Comparison of ENCODE assay signal across 14 mouse cellular contexts in genomic region chr4:135883881-135884516, GRCm38 (mm10). TPM values are rescaled to one million over a fixed set of nuclear protein-coding genes. Genes with fewer than 3 reads are reported as not detected.
DNase-seq lines count a peak whose midpoint lies in the region; ATAC-seq and TF ChIP-seq lines count a peak whose summit lies in the region.
"Had no signal": no experiment of that assay in that cellular context is flagged by ENCODE, and none has a peak within 500 bp of the region (broad histone marks: within the 10 kb centered on the region; RNA-seq: fewer than 3 reads in every experiment).

No protein-coding gene starts in this region.

- no peak for ATAC-seq in forebrain, postnatal 0 days
- no peak for ATAC-seq in kidney, embryonic 16.5 days (ENCODE audit: low FRiP score, low TSS enrichment)
- ATAC-seq in CD4-positive, CD25-positive, alpha-beta regulatory T cell, adult 4 months, result peak; percentile 71
- 0 out of 2 replicates have a peak, but pooled peaks have one; percentile 28 for ATAC-seq in megakaryocyte-erythroid progenitor cell, adult 5-6 weeks (replicated peaks; ENCODE audit: low FRiP score, low TSS enrichment, poor library complexity, severe bottlenecking)

- H3K4me1 ChIP-seq in forebrain, embryonic 10.5 days, result peaks cover 24% of the 10 kb centered on the region
- H3K4me1 ChIP-seq in forebrain, postnatal 0 days (ENCODE audit: insufficient read depth), result no peaks in the 10 kb centered on the region
- peaks cover 19% of the 10 kb centered on the region for H3K4me1 ChIP-seq in kidney, embryonic 16.5 days (ENCODE audit: insufficient read depth, low read length)
- H3K4me1 ChIP-seq: neural tube, embryonic 15.5 days had no signal

- H3K27me3 ChIP-seq in forebrain, embryonic 10.5 days (ENCODE audit: poor library complexity, severe bottlenecking), result no peaks in the 10 kb centered on the region
- no peaks in the 10 kb centered on the region for H3K27me3 ChIP-seq in forebrain, postnatal 0 days (ENCODE audit: insufficient read depth, low read length)
- H3K27me3 ChIP-seq in kidney, embryonic 16.5 days (ENCODE audit: insufficient read depth, low read length), result no peaks in the 10 kb centered on the region
- H3K27me3 ChIP-seq: neural tube, embryonic 15.5 days had no signal

- H3K4me3 ChIP-seq in forebrain, embryonic 10.5 days, result no peak overlapping the region
- H3K4me3 ChIP-seq in forebrain, postnatal 0 days (ENCODE audit: low read depth, low read length), result no peak overlapping the region
- no peak overlapping the region for H3K4me3 ChIP-seq in kidney, embryonic 16.5 days (ENCODE audit: low read length)
- H3K4me3 ChIP-seq: heart, adult 2 months; neural tube, embryonic 15.5 days had no signal

- 60% methylated on average over 7 of the region's 7 CpGs for WGBS in forebrain, embryonic 10.5 days
- 72% methylated on average over 7 of the region's 7 CpGs for WGBS in forebrain, postnatal 0 days
- WGBS in kidney, embryonic 16.5 days, result 47% methylated on average over 7 of the region's 7 CpGs

- no peaks in the 10 kb centered on the region for H3K36me3 ChIP-seq in forebrain, embryonic 10.5 days (replicated peaks)
- H3K36me3 ChIP-seq in forebrain, postnatal 0 days (ENCODE audit: insufficient read depth), result no peaks in the 10 kb centered on the region
- no peaks in the 10 kb centered on the region for H3K36me3 ChIP-seq in kidney, embryonic 16.5 days (ENCODE audit: insufficient read depth, low read length)
- H3K36me3 ChIP-seq: neural tube, embryonic 15.5 days had no signal

- no peak overlapping the region for H3K9ac ChIP-seq in forebrain, postnatal 0 days
- H3K9ac ChIP-seq in kidney, embryonic 16.5 days (replicated peaks; ENCODE audit: low read length), result no peak overlapping the region
- H3K9ac ChIP-seq: neural tube, embryonic 15.5 days had no signal

- H3K9me3 ChIP-seq in forebrain, embryonic 10.5 days, result no peaks in the 10 kb centered on the region; the same call in 1 of the 2 replicates
- H3K9me3 ChIP-seq in forebrain, postnatal 0 days (ENCODE audit: low read length), result no peaks in the 10 kb centered on the region
- no peaks in the 10 kb centered on the region for H3K9me3 ChIP-seq in kidney, embryonic 16.5 days (ENCODE audit: low read length)
- H3K9me3 ChIP-seq: neural tube, embryonic 15.5 days had no signal

- no peak for DNase-seq in forebrain, embryonic 10.5 days (ENCODE audit: extremely low spot score, low spot score)
- no peak for DNase-seq in forebrain, postnatal 0 days
- no peak for DNase-seq in kidney, adult 11 months
- DNase-seq in layer of hippocampus, postnatal 25 days (ENCODE audit: extremely low spot score in 1 of 2, low spot score in 1 of 2), result no peak
- no peak for DNase-seq in layer of hippocampus, adult 9-11 months
- DNase-seq: cerebellum, postnatal 14 days; heart, adult 2 months; layer of hippocampus, postnatal 36 days; lung, adult 2 months; spleen, adult 18-20 months had no signal

- no peak overlapping the region for H3K4me2 ChIP-seq in forebrain, postnatal 0 days (ENCODE audit: low read depth)
- H3K4me2 ChIP-seq in kidney, embryonic 16.5 days (replicated peaks; ENCODE audit: low read depth, low read length), result no peak overlapping the region
- H3K4me2 ChIP-seq: neural tube, embryonic 15.5 days had no signal

- H3K27ac ChIP-seq in forebrain, embryonic 10.5 days, result peak overlapping the region; percentile 71
- no peak overlapping the region for H3K27ac ChIP-seq in forebrain, postnatal 0 days (ENCODE audit: low read depth, low read length)
- peak overlapping the region; percentile 29; the same call in 1 of the 2 replicates for H3K27ac ChIP-seq in kidney, embryonic 16.5 days (ENCODE audit: low read length)
- H3K27ac ChIP-seq: neural tube, embryonic 15.5 days had no signal

- no peak for TF ChIP-seq CTCF in forebrain, postnatal 0 days (IDR thresholded peaks at IDR 0.05; ENCODE audit: low read depth)

RNA-seq across cellular contexts. Expression of gene Pnrc2, which starts 10.3 kb away (rescaled TPM):
- 205 and 219 TPM in 2 replicates for polyA plus RNA-seq in forebrain, embryonic 10.5 days (2016; fragmentation: Nextera tagmentation; extraction: Ambion mirVana)
- total RNA-seq in forebrain, postnatal 0 days (2014; rRNA removed), result 64.4 and 75.0 TPM in 2 replicates
- polyA plus RNA-seq in forebrain, postnatal 0 days (2015; fragmentation: Nextera tagmentation; extraction: Ambion mirVana), result 60.9 and 73.0 TPM in 2 replicates
- 211 and 212 TPM in 2 replicates for polyA plus RNA-seq in kidney, embryonic 16.5 days (2015; fragmentation: Nextera tagmentation; extraction: Ambion mirVana)
- polyA plus RNA-seq in CD4-positive, CD25-positive, alpha-beta regulatory T cell, adult 4 months (2017; shearing (Covaris generic)), result 100 to 1,000 TPM; 206 to 221 TPM
- 105 and 128 TPM in 2 replicates for total RNA-seq in megakaryocyte-erythroid progenitor cell, adult 5-6 weeks (2014; fragmentation: Nextera tagmentation)
- 145 and 204 TPM in 2 replicates for total RNA-seq in megakaryocyte-erythroid progenitor cell, adult 5-6 weeks (2017)
- total RNA-seq in layer of hippocampus, postnatal 25 days (2021), result 10 to 100 TPM; 54.0 to 55.9 TPM

RNA-seq across cellular contexts. Expression of gene Cnr2, which starts 11.2 kb away (rescaled TPM):
- polyA plus RNA-seq in forebrain, embryonic 10.5 days (2016; fragmentation: Nextera tagmentation; extraction: Ambion mirVana), result 0.30 and 0.48 TPM in 2 replicates
- total RNA-seq in forebrain, postnatal 0 days (2014; rRNA removed), result 0.24 and 0.31 TPM in 2 replicates
- 0.17 TPM in 1 of 2 replicates, not detected in the other for polyA plus RNA-seq in forebrain, postnatal 0 days (2015; fragmentation: Nextera tagmentation; extraction: Ambion mirVana)
- polyA plus RNA-seq in kidney, embryonic 16.5 days (2015; fragmentation: Nextera tagmentation; extraction: Ambion mirVana), result 1.0 and 1.1 TPM in 2 replicates
- 10 to 100 TPM in 1 of 2 experiments, 1 to 10 TPM in 1; 7.5 to 17.0 TPM for polyA plus RNA-seq in CD4-positive, CD25-positive, alpha-beta regulatory T cell, adult 4 months (2017; shearing (Covaris generic))
- total RNA-seq in megakaryocyte-erythroid progenitor cell, adult 5-6 weeks (2014; fragmentation: Nextera tagmentation), result 19.4 and 24.3 TPM in 2 replicates
- total RNA-seq in megakaryocyte-erythroid progenitor cell, adult 5-6 weeks (2017), result 19.4 and 20.1 TPM in 2 replicates
- total RNA-seq in layer of hippocampus, postnatal 25 days (2021), result under 1 TPM in 1 of 2 experiments, not detected in 1; 0.21 TPM

RNA-seq across cellular contexts. Expression of gene Srsf10, which starts 28.5 kb away (rescaled TPM):
- polyA plus RNA-seq in forebrain, embryonic 10.5 days (2016; fragmentation: Nextera tagmentation; extraction: Ambion mirVana), result 383 and 421 TPM in 2 replicates
- total RNA-seq in forebrain, postnatal 0 days (2014; rRNA removed), result 96.4 and 114 TPM in 2 replicates
- 131 and 143 TPM in 2 replicates for polyA plus RNA-seq in forebrain, postnatal 0 days (2015; fragmentation: Nextera tagmentation; extraction: Ambion mirVana)
- 242 and 253 TPM in 2 replicates for polyA plus RNA-seq in kidney, embryonic 16.5 days (2015; fragmentation: Nextera tagmentation; extraction: Ambion mirVana)
- 100 to 1,000 TPM; 195 to 208 TPM for polyA plus RNA-seq in CD4-positive, CD25-positive, alpha-beta regulatory T cell, adult 4 months (2017; shearing (Covaris generic))
- 272 and 280 TPM in 2 replicates for total RNA-seq in megakaryocyte-erythroid progenitor cell, adult 5-6 weeks (2014; fragmentation: Nextera tagmentation)
- 322 and 402 TPM in 2 replicates for total RNA-seq in megakaryocyte-erythroid progenitor cell, adult 5-6 weeks (2017)
- 10 to 100 TPM; 78.4 to 78.6 TPM for total RNA-seq in layer of hippocampus, postnatal 25 days (2021)

RNA-seq across cellular contexts. Expression of gene Fuca1, which starts 36.5 kb away (rescaled TPM):
- 46.4 and 52.4 TPM in 2 replicates for polyA plus RNA-seq in forebrain, embryonic 10.5 days (2016; fragmentation: Nextera tagmentation; extraction: Ambion mirVana)
- 30.9 and 33.2 TPM in 2 replicates for total RNA-seq in forebrain, postnatal 0 days (2014; rRNA removed)
- 67.7 and 75.2 TPM in 2 replicates for polyA plus RNA-seq in forebrain, postnatal 0 days (2015; fragmentation: Nextera tagmentation; extraction: Ambion mirVana)
- polyA plus RNA-seq in kidney, embryonic 16.5 days (2015; fragmentation: Nextera tagmentation; extraction: Ambion mirVana), result 89.1 and 89.4 TPM in 2 replicates
- polyA plus RNA-seq in CD4-positive, CD25-positive, alpha-beta regulatory T cell, adult 4 months (2017; shearing (Covaris generic)), result 10 to 100 TPM; 83.9 to 95.9 TPM
- total RNA-seq in megakaryocyte-erythroid progenitor cell, adult 5-6 weeks (2014; fragmentation: Nextera tagmentation), result 45.6 and 64.2 TPM in 2 replicates
- 136 and 139 TPM in 2 replicates for total RNA-seq in megakaryocyte-erythroid progenitor cell, adult 5-6 weeks (2017)
- 10 to 100 TPM; 40.5 to 40.7 TPM for total RNA-seq in layer of hippocampus, postnatal 25 days (2021)

Comparison
In these comparisons a context has a peak if more than half of its experiments do, and no peak if none do; other contexts are left out.
1. ATAC-seq: peak in CD4-positive, CD25-positive, alpha-beta regulatory T cell, adult 4 months (single experiment) and megakaryocyte-erythroid progenitor cell, adult 5-6 weeks (single experiment); none in forebrain, postnatal 0 days (single experiment) and kidney, embryonic 16.5 days (single experiment).